Mouse (Mus musculus): ENCODE results near the gene Apba3. TPM values are rescaled to one million over a fixed set of nuclear protein-coding genes. Genes with fewer than 3 reads are reported as not detected.
A peak's percentile ranks its signal among the peaks of the same experiment; 100 is the strongest.
"Not testable (repeated sequence)": the region's sequence is repeated elsewhere in the genome, so short reads cannot be mapped to it uniquely, and the experiment has no call there.

Apba3 gene
- 36.9 and 38.1 TPM in 2 replicates for polyA plus RNA-seq (2016; fragmentation: Nextera tagmentation; extraction: Ambion mirVana)

- Histone ChIP-seq H3K27ac (peak within 1 kb of the TSS; percentile 80; the same call in 1 of the 2 replicates), H3K27me3 (no peaks in the 10 kb centered on the region), H3K9ac (peak within 1 kb of the TSS; percentile 73), H3K4me2 (replicated peaks) (peak within 1 kb of the TSS; percentile 66), H3K9me3 (replicated peaks) (no peaks in the 10 kb centered on the region), H3K36me3 (peaks cover 45% of the 10 kb centered on the region), H3K4me1 (peaks cover 18% of the 10 kb centered on the region), H3K4me3 (peak within 1 kb of the TSS; percentile 69)
- under 1% methylated on average over 48 of the region's 48 CpGs for WGBS
- peak; percentile 93 for ATAC-seq (ENCODE audit: low FRiP score)
Observed at GRCm38 (mm10) chr10:81266211-81267105, at the start of gene Apba3, which contains the start of gene Mrpl54. Gene Apba3, plus strand, starts transcription at chr10:81266960. Gene Mrpl54, minus strand, starts transcription at chr10:81266934.

GRCm38 (mm10) chr10:81217267-81217666, 49.5 kb upstream of the Apba3 start:
- not testable (repeated sequence) for H3K4me1 ChIP-seq; H3K4me2 ChIP-seq (replicated peaks); ATAC-seq (ENCODE audit: low FRiP score); H3K27me3 ChIP-seq; H3K9ac ChIP-seq; H3K27ac ChIP-seq; H3K4me3 ChIP-seq; H3K9me3 ChIP-seq (replicated peaks)
- WGBS, result 22% methylated on average over 1 of the region's 1 CpGs
- peaks cover 75% of the 10 kb centered on the region for H3K36me3 ChIP-seq

GRCm38 (mm10) chr10:81217964-81218363, 48.8 kb upstream of the Apba3 start:
- no peak overlapping the region for H3K4me3 ChIP-seq
- no peak overlapping the region for H3K27ac ChIP-seq
- 0 out of 2 replicates have a peak, but pooled peaks have one; percentile 29 for ATAC-seq (ENCODE audit: low FRiP score)
- H3K4me1 ChIP-seq, result no peaks in the 10 kb centered on the region
- H3K4me2 ChIP-seq (replicated peaks), result no peak overlapping the region
- no peaks in the 10 kb centered on the region for H3K27me3 ChIP-seq
- H3K9ac ChIP-seq, result no peak overlapping the region
- H3K36me3 ChIP-seq, result peaks cover 68% of the 10 kb centered on the region
- H3K9me3 ChIP-seq (replicated peaks), result no peaks in the 10 kb centered on the region
- 40% methylated on average over 7 of the region's 7 CpGs for WGBS

GRCm38 (mm10) chr10:81221402-81222015, 45.3 kb upstream of the Apba3 start:
- H3K9me3 ChIP-seq (replicated peaks), result no peaks in the 10 kb centered on the region

GRCm38 (mm10) chr10:81223731-81224130, 43.0 kb upstream of the Apba3 start:
- not testable (repeated sequence) for H3K27me3 ChIP-seq; H3K9me3 ChIP-seq (replicated peaks); H3K9ac ChIP-seq; H3K4me2 ChIP-seq (replicated peaks); H3K4me1 ChIP-seq; H3K4me3 ChIP-seq; ATAC-seq (ENCODE audit: low FRiP score); H3K27ac ChIP-seq
- H3K36me3 ChIP-seq, result peaks cover 35% of the 10 kb centered on the region
- WGBS, result 73% methylated on average over 2 of the region's 2 CpGs

More at GRCm38 (mm10) chr10:81221402-81222015, 45.3 kb upstream of the Apba3 start:
- Histone ChIP-seq H3K4me2 (replicated peaks) (no peak overlapping the region), H3K27ac (no peak overlapping the region), H3K4me3 (no peak overlapping the region), H3K4me1 (no peaks in the 10 kb centered on the region), H3K36me3 (peaks cover 48% of the 10 kb centered on the region), H3K9ac (no peak overlapping the region), H3K27me3 (no peaks in the 10 kb centered on the region)
- 87% methylated on average over 5 of the region's 5 CpGs for WGBS
- no peak for ATAC-seq (ENCODE audit: low FRiP score)

- Histone ChIP-seq H3K27me3 (peaks cover 17% of the 10 kb centered on the region; the same call in 1 of the 2 replicates), H3K27ac (peak overlapping the region; percentile 80), H3K9me3 (replicated peaks) (no peaks in the 10 kb centered on the region), H3K4me3 (peak overlapping the region; percentile 58), H3K9ac (peak overlapping the region; percentile 77), H3K36me3 (no peaks in the 10 kb centered on the region), H3K4me1 (peaks cover 36% of the 10 kb centered on the region), H3K4me2 (replicated peaks) (peak overlapping the region; percentile 62)
- peak; percentile 33; the same call in 1 of the 2 replicates for ATAC-seq (ENCODE audit: low FRiP score)
- WGBS, result 10% methylated on average over 20 of the region's 20 CpGs
Observed at GRCm38 (mm10) chr10:81229735-81230437, 36.9 kb upstream of the Apba3 start.

GRCm38 (mm10) chr10:81230438-81231332, 36.1 kb upstream of the Apba3 start, which contains the start of gene Atcay:
Gene Atcay, minus strand, starts transcription at chr10:81230833.
- Histone ChIP-seq H3K4me2 (replicated peaks) (peak within 1 kb of the TSS; percentile 62), H3K4me1 (peaks cover 36% of the 10 kb centered on the region), H3K27ac (peak within 1 kb of the TSS; percentile 85), H3K9me3 (replicated peaks) (no peaks in the 10 kb centered on the region), H3K36me3 (no peaks in the 10 kb centered on the region), H3K4me3 (peak within 1 kb of the TSS; percentile 58), H3K9ac (peak within 1 kb of the TSS; percentile 77), H3K27me3 (peaks cover 17% of the 10 kb centered on the region; the same call in 1 of the 2 replicates)
- peak; percentile 90 for ATAC-seq (ENCODE audit: low FRiP score)
- 7% methylated on average over 27 of the region's 27 CpGs for WGBS

- WGBS, result 48% methylated on average over 7 of the region's 7 CpGs
- no peaks in the 10 kb centered on the region for H3K36me3 ChIP-seq
- peak overlapping the region; percentile 85 for H3K27ac ChIP-seq
- peak overlapping the region; percentile 62 for H3K4me2 ChIP-seq (replicated peaks)
- H3K4me1 ChIP-seq, result peaks cover 38% of the 10 kb centered on the region
- peak overlapping the region; percentile 27; the same call in 1 of the 2 replicates for H3K9ac ChIP-seq
- peaks cover 17% of the 10 kb centered on the region; the same call in 1 of the 2 replicates for H3K27me3 ChIP-seq
- 0 out of 2 replicates have a peak, but pooled peaks have one; percentile 1 for ATAC-seq (ENCODE audit: low FRiP score)
- H3K9me3 ChIP-seq (replicated peaks), result no peaks in the 10 kb centered on the region
- H3K4me3 ChIP-seq, result peak overlapping the region; percentile 58
Observed at GRCm38 (mm10) chr10:81231436-81231835, 35.3 kb upstream of the Apba3 start.

GRCm38 (mm10) chr10:81232580-81233225, 34.1 kb upstream of the Apba3 start, which contains the start of gene Zfr2:
Gene Zfr2, plus strand, starts transcription at chr10:81233155.
- Histone ChIP-seq H3K27me3 (peaks cover 22% of the 10 kb centered on the region), H3K9ac (peak within 1 kb of the TSS; percentile 77)
- 8% methylated on average over 29 of the region's 29 CpGs for WGBS

GRCm38 (mm10) chr10:81233226-81233585, 33.6 kb upstream of the Apba3 start:
- Histone ChIP-seq H3K4me2 (replicated peaks) (peak overlapping the region; percentile 78), H3K4me3 (peak overlapping the region; percentile 64), H3K27ac (0 out of 2 replicates have a peak overlapping the region, but pooled peaks have one; percentile 23), H3K4me1 (peaks cover 40% of the 10 kb centered on the region), H3K9ac (peak overlapping the region; percentile 77), H3K36me3 (no peaks in the 10 kb centered on the region), H3K27me3 (peaks cover 27% of the 10 kb centered on the region), H3K9me3 (replicated peaks) (no peaks in the 10 kb centered on the region)
- peak; percentile 36 for ATAC-seq (ENCODE audit: low FRiP score)
- WGBS, result 2% methylated on average over 22 of the region's 28 CpGs

More at GRCm38 (mm10) chr10:81232580-81233225, 34.1 kb upstream of the Apba3 start, which contains the start of gene Zfr2:
- Histone ChIP-seq H3K9me3 (replicated peaks) (no peaks in the 10 kb centered on the region), H3K36me3 (no peaks in the 10 kb centered on the region), H3K4me2 (replicated peaks) (peak within 1 kb of the TSS; percentile 78), H3K4me3 (peak within 1 kb of the TSS; percentile 64), H3K4me1 (peaks cover 40% of the 10 kb centered on the region), H3K27ac (0 out of 2 replicates have a peak within 1 kb of the TSS, but pooled peaks have one; percentile 23)
- ATAC-seq (ENCODE audit: low FRiP score), result peak; percentile 53

Measured in hindbrain, embryonic 12.5 days (tissue).